Mouse (Mus musculus) adrenal gland, postnatal 4 days (tissue): ENCODE results near the gene Zp2. TPM values are rescaled to one million over a fixed set of nuclear protein-coding genes. Genes with fewer than 3 reads are reported as not detected.

ENCODE experiments used
- total RNA-seq, 2 experiments: library from RNA; stranded (reverse); gene quantifications; 2 replicates each; pipeline ENCODE4 v1.2.3; 2021

The Zp2 gene
- total RNA-seq, 2 experiments from 2014 or later = 0.22 TPM; not detected in 1

Other genes with a start within 250 kb of the Zp2 start
- 1 to 10 TPM; 3.3 to 4.5 TPM for gene Lyrm1, start 249.4 kb downstream of the Zp2 start, total RNA-seq
- 10 to 100 TPM; 18.3 to 24.4 TPM for gene Dcun1d3, start 249.0 kb downstream of the Zp2 start, total RNA-seq
- under 1 TPM in 1 of 2 experiments, not detected in 1; 0.03 TPM for gene Dnah3, start 50.0 kb downstream of the Zp2 start, total RNA-seq
- gene Tmem159, start 42.9 kb downstream of the Zp2 start, total RNA-seq = 100 to 1,000 TPM in 1 of 2 experiments, 10 to 100 TPM in 1; 94.4 to 118 TPM
- 1 to 10 TPM; 1.6 to 2.4 TPM for gene Anks4b, start 28.6 kb upstream of the Zp2 start, total RNA-seq
- gene Crym, start 56.8 kb upstream of the Zp2 start, total RNA-seq = 1 to 10 TPM; 3.6 to 4.5 TPM
- gene Abca14, start 58.7 kb upstream of the Zp2 start, total RNA-seq = under 1 TPM in 1 of 2 experiments, not detected in 1; 0.25 TPM
- gene Abca15, start 183.4 kb upstream of the Zp2 start, total RNA-seq = not detected